Mouse (Mus musculus) liver, adult 2 months (tissue): ENCODE results near the gene Qpct. TPM values are rescaled to one million over a fixed set of nuclear protein-coding genes. Genes with fewer than 3 reads are reported as not detected.

Experiments used
- DNase-seq: peaks from one replicate; pipeline ENCODE4 v3.0.0-alpha.2; 2011; ENCODE audit warnings: low read depth, low spot score; ENCODE audit errors: extremely low read depth
- H3K27ac ChIP-seq: fragments of 200-500 bp; replicated peaks from 2 replicates; pipeline ENCODE4 v1.5.1; 2012; ENCODE audit warnings: low read depth, mild to moderate bottlenecking, control low read depth, inconsistent platforms, low read length; ENCODE audit not compliant: insufficient read depth
- H3K27me3 ChIP-seq: fragments of 200-500 bp; 2 replicates; pipeline ENCODE4 v1.6.1; 2012; ENCODE audit warnings: mild to moderate bottlenecking, moderate library complexity, low read length, inconsistent platforms; ENCODE audit not compliant: control insufficient read depth, insufficient read depth
- H3K36me3 ChIP-seq: fragments of 200-500 bp; 2 replicates; pipeline ENCODE4 v1.6.1; 2012; ENCODE audit warnings: low read length, inconsistent platforms; ENCODE audit not compliant: control insufficient read depth, insufficient read depth
- H3K4me1 ChIP-seq: fragments of 200-500 bp; 2 replicates; pipeline ENCODE4 v1.6.1; 2011; ENCODE audit warnings: low read length; ENCODE audit not compliant: control insufficient read depth, insufficient read depth
- H3K4me3 ChIP-seq: fragments of 200-500 bp; 2 replicates; pipeline ENCODE4 v1.5.1; 2011; ENCODE audit warnings: low read depth, mild to moderate bottlenecking, control low read depth, low read length, moderate library complexity; ENCODE audit not compliant: insufficient read depth
- H3K79me2 ChIP-seq: fragments of 200-500 bp; 2 replicates; pipeline ENCODE4 v1.6.1; 2012; ENCODE audit warnings: inconsistent platforms, mild to moderate bottlenecking, low read length, moderate library complexity; ENCODE audit not compliant: control insufficient read depth, insufficient read depth
- H3K9ac ChIP-seq: fragments of 200-500 bp; 2 replicates; pipeline ENCODE4 v1.6.1; 2012; ENCODE audit warnings: low read depth, mild to moderate bottlenecking, control low read depth, inconsistent platforms, low read length
- CTCF ChIP-seq: fragments of 200-500 bp; IDR thresholded peaks from 2 replicates; pipeline ENCODE4 v1.5.1; 2011; ENCODE audit warnings: low read depth, low read length, control low read depth
- POLR2A ChIP-seq: fragments of 200-500 bp; IDR thresholded peaks from 2 replicates; pipeline ENCODE4 v1.6.1; 2011; ENCODE audit warnings: low read length, control low read depth; ENCODE audit not compliant: insufficient read depth; ENCODE audit errors: extremely low read depth
- WGBS: fragments of 180-500 bp; shearing (Covaris S2); methylation state at CpG from one replicate; pipeline ENCODE4 v1.1.7; 2018; 5-methylcytosine and 5-hydroxymethylcytosine counted together
- polyA plus RNA-seq: library from polyadenylated mRNA; depleted of rRNA; stranded (reverse); fragments of >200 nt; gene quantifications from 2 replicates; pipeline ENCODE4 v1.2.3, GENCODE M21; 2012
- total RNA-seq: library from RNA; depleted of rRNA; stranded (reverse); fragments of >200 nt; gene quantifications from 2 replicates; pipeline ENCODE4 v1.2.3, GENCODE M21; 2014

Gene Qpct
- total and polyA plus RNA-seq, 2 experiments, result 12.1 to 26.6 TPM

- H3K27me3 ChIP-seq, result no peaks in the 10 kb centered on the region
- no peaks in the 10 kb centered on the region for H3K4me1 ChIP-seq
- no peak overlapping the region for H3K9ac ChIP-seq
- no peaks in the 10 kb centered on the region; the same call in 1 of the 2 replicates for H3K79me2 ChIP-seq
- 87% methylated on average over 6 of the region's 6 CpGs for WGBS
- no peak overlapping the region for H3K4me3 ChIP-seq
- H3K36me3 ChIP-seq, result no peaks in the 10 kb centered on the region
- TF ChIP-seq POLR2A (no peak), CTCF (no peak)
- H3K27ac ChIP-seq, result no peak overlapping the region
- no peak for DNase-seq
Measured at GRCm38 (mm10) chr17:79058271-79058670, 6.6 kb downstream of the Qpct start.

GRCm38 (mm10) chr17:79060221-79060620 lies 8.5 kb downstream of the Qpct start:
- Histone ChIP-seq H3K9ac (no peak overlapping the region), H3K36me3 (no peaks in the 10 kb centered on the region), H3K27me3 (no peaks in the 10 kb centered on the region), H3K27ac (no peak overlapping the region), H3K79me2 (no peaks in the 10 kb centered on the region; the same call in 1 of the 2 replicates), H3K4me1 (no peaks in the 10 kb centered on the region), H3K4me3 (no peak overlapping the region)
- WGBS, result 54% methylated on average over 5 of the region's 5 CpGs
- TF ChIP-seq CTCF, result no peak
- TF ChIP-seq POLR2A, result no peak
- DNase-seq, result no peak

- Histone ChIP-seq H3K27ac (no peak overlapping the region), H3K79me2 (no peaks in the 10 kb centered on the region; the same call in 1 of the 2 replicates), H3K4me1 (peaks cover 7% of the 10 kb centered on the region; the same call in 1 of the 2 replicates), H3K9ac (no peak overlapping the region), H3K36me3 (no peaks in the 10 kb centered on the region), H3K4me3 (no peak overlapping the region), H3K27me3 (no peaks in the 10 kb centered on the region)
- DNase-seq, result no peak
- no peak for TF ChIP-seq POLR2A
- WGBS, result 83% methylated on average over 1 of the region's 1 CpGs
Measured at GRCm38 (mm10) chr17:79064250-79064649, 12.5 kb downstream of the Qpct start.

GRCm38 (mm10) chr17:79068581-79068980 lies 16.9 kb downstream of the Qpct start:
- H3K4me1 ChIP-seq, result peaks cover 19% of the 10 kb centered on the region

GRCm38 (mm10) chr17:79069019-79069418 lies 17.3 kb downstream of the Qpct start:
- H3K9ac ChIP-seq, result no peak overlapping the region
- no peak overlapping the region for H3K4me3 ChIP-seq
- no peaks in the 10 kb centered on the region for H3K27me3 ChIP-seq
- peak; percentile 46 for DNase-seq
- no peaks in the 10 kb centered on the region for H3K36me3 ChIP-seq
- H3K4me1 ChIP-seq, result peaks cover 19% of the 10 kb centered on the region
- TF ChIP-seq POLR2A, result no peak
- 0 out of 2 replicates have a peak, but pooled peaks have one; percentile 12 for TF ChIP-seq CTCF
- no peak overlapping the region for H3K27ac ChIP-seq
- WGBS, result 21% methylated on average over 4 of the region's 4 CpGs
- no peaks in the 10 kb centered on the region for H3K79me2 ChIP-seq

More at GRCm38 (mm10) chr17:79068581-79068980, 16.9 kb downstream of the Qpct start:
- no peaks in the 10 kb centered on the region for H3K27me3 ChIP-seq
- H3K9ac ChIP-seq, result no peak overlapping the region
- no peaks in the 10 kb centered on the region for H3K79me2 ChIP-seq
- WGBS, result 36% methylated on average over 7 of the region's 7 CpGs
- DNase-seq, result no peak
- no peak overlapping the region for H3K27ac ChIP-seq
- H3K36me3 ChIP-seq, result no peaks in the 10 kb centered on the region
- TF ChIP-seq CTCF, result no peak
- TF ChIP-seq POLR2A, result no peak
- H3K4me3 ChIP-seq, result no peak overlapping the region

GRCm38 (mm10) chr17:79069766-79070480 lies 18.2 kb downstream of the Qpct start:
- peak overlapping the region; percentile 75 for H3K27ac ChIP-seq
- DNase-seq, result peak; percentile 93
- H3K9ac ChIP-seq, result no peak overlapping the region
- H3K36me3 ChIP-seq, result no peaks in the 10 kb centered on the region
- peaks cover 19% of the 10 kb centered on the region for H3K4me1 ChIP-seq
- H3K79me2 ChIP-seq, result no peaks in the 10 kb centered on the region
- no peak overlapping the region for H3K4me3 ChIP-seq
- WGBS, result 23% methylated on average over 14 of the region's 14 CpGs
- TF ChIP-seq POLR2A (no peak), CTCF (no peak)
- H3K27me3 ChIP-seq, result no peaks in the 10 kb centered on the region
